In genomic region chr10:38965857-38966256, GRCm38 (mm10) we compare ENCODE assay signal across 8 mouse cellular contexts. TPM values are rescaled to one million over a fixed set of nuclear protein-coding genes. Genes with fewer than 3 reads are reported as not detected.
DNase-seq lines count a peak whose midpoint lies in the region; ATAC-seq lines count a peak whose summit lies in the region.

No protein-coding gene starts in this region.

- no peaks in the 10 kb centered on the region for H3K36me3 ChIP-seq in intestine, embryonic 16.5 days (ENCODE audit: control insufficient read depth, insufficient read depth, low read length)

- DNase-seq in heart, adult 11 months: peak; percentile 95
- no peak for DNase-seq in heart, adult 8-10 months (ENCODE audit: low spot score)
- peak; percentile 39 for DNase-seq in adrenal gland, postnatal 14 days
- peak; percentile 24 to 44 for DNase-seq in gastrocnemius, postnatal 4 days (ENCODE audit: low spot score in 2 of 2)
- DNase-seq in testis, postnatal 10 days (ENCODE audit: low spot score): peak; percentile 48
- no peak for DNase-seq in natural killer cell, adult 2 months (ENCODE audit: low spot score in 2 of 2)

- peak; percentile 57 for ATAC-seq in intestine, embryonic 16.5 days
- peak; percentile 53 for ATAC-seq in megakaryocyte progenitor cell, adult 5-6 weeks (replicated peaks; ENCODE audit: poor library complexity)

- H3K27me3 ChIP-seq in intestine, embryonic 16.5 days (replicated peaks; ENCODE audit: control insufficient read depth, insufficient read depth, low read length): no peaks in the 10 kb centered on the region

- no peaks in the 10 kb centered on the region for H3K4me1 ChIP-seq in intestine, embryonic 16.5 days (ENCODE audit: control insufficient read depth, insufficient read depth, low read length)

- peak overlapping the region; percentile 59 for H3K4me3 ChIP-seq in intestine, embryonic 16.5 days (ENCODE audit: low read length)

- peak overlapping the region; percentile 77 for H3K9ac ChIP-seq in intestine, embryonic 16.5 days (ENCODE audit: low read depth, low read length)

- no peaks in the 10 kb centered on the region for H3K9me3 ChIP-seq in intestine, embryonic 16.5 days (ENCODE audit: control insufficient read depth, low read length)

- H3K4me2 ChIP-seq in intestine, embryonic 16.5 days (ENCODE audit: low read depth, low read length): peak overlapping the region; percentile 62

- H3K27ac ChIP-seq in intestine, embryonic 16.5 days (ENCODE audit: low read length): peak overlapping the region; percentile 84

- 6% methylated on average over 14 of the region's 14 CpGs for WGBS in intestine, embryonic 16.5 days

RNA-seq across cellular contexts. Expression of gene Lama4, which starts 0.5 kb away (rescaled TPM):
- 10 to 100 TPM; 42.0 to 57.9 (median 52.5) TPM for total RNA-seq in heart, adult 8-10 months (2022)
- total RNA-seq in adrenal gland, postnatal 14 days (2021): 79.0 and 87.8 TPM in 2 replicates
- 100 to 1,000 TPM; 173 to 197 TPM for total RNA-seq in gastrocnemius, postnatal 4 days (2021)
- 46.6 and 49.0 TPM in 2 replicates for polyA plus RNA-seq in intestine, embryonic 16.5 days (2015; fragmentation: Nextera tagmentation; extraction: Ambion mirVana)
- not detected in 2 replicates for total RNA-seq in megakaryocyte progenitor cell, adult 5-6 weeks (2015)
- total RNA-seq in megakaryocyte progenitor cell, adult 5-6 weeks (2017): not detected in 2 replicates

Comparison
In these comparisons a context has a peak if more than half of its experiments do, and no peak if none do; other contexts are left out.
1. DNase-seq: peak in heart, adult 11 months (single experiment), adrenal gland, postnatal 14 days (single experiment), gastrocnemius, postnatal 4 days (2 of 2) and testis, postnatal 10 days (single experiment); none in heart, adult 8-10 months (single experiment) and natural killer cell, adult 2 months (0 of 2).
2. RNA of gene Lama4, which starts 0.5 kb away (total RNA-seq): 173 to 197 TPM in gastrocnemius, postnatal 4 days, 79.0 to 87.8 TPM in adrenal gland, postnatal 14 days and 42.0 to 57.9 TPM in heart, adult 8-10 months; not detected in megakaryocyte progenitor cell, adult 5-6 weeks; every median in the first group is over 10 times any median in the second.